Mouse (Mus musculus) hindbrain, embryonic 15.5 days (tissue): ENCODE results near the gene Ppp1r15a. TPM values are rescaled to one million over a fixed set of nuclear protein-coding genes. Genes with fewer than 3 reads are reported as not detected.

ENCODE experiments used
- ATAC-seq: fragments of 200-750 bp; cut with Nextera tagmentation; 2 replicates; pipeline ENCODE4 v1.8.0; 2017; ENCODE audit warnings: low read depth, moderate number of reproducible peaks, moderate TSS enrichment; ENCODE audit not compliant: low FRiP score
- H3K27ac ChIP-seq: fragments of 300-500 bp; sonication (generic); replicated peaks from 2 replicates; pipeline ENCODE4 v1.5.1; 2015; ENCODE audit warnings: mild to moderate bottlenecking, inconsistent platforms
- H3K27me3 ChIP-seq: fragments of 300-500 bp; sonication (generic); 2 replicates; pipeline ENCODE4 v1.6.1; 2015; ENCODE audit warnings: control low read depth, inconsistent platforms
- H3K36me3 ChIP-seq: fragments of 300-500 bp; sonication (generic); 2 replicates; pipeline ENCODE4 v1.6.1; 2015; ENCODE audit warnings: control low read depth, inconsistent platforms
- H3K4me1 ChIP-seq: fragments of 300-500 bp; sonication (generic); replicated peaks from 2 replicates; pipeline ENCODE4 v1.6.1; 2015; ENCODE audit warnings: control low read depth, inconsistent platforms
- H3K4me2 ChIP-seq: fragments of 300-500 bp; sonication (generic); 2 replicates; pipeline ENCODE4 v1.6.1; 2015; ENCODE audit warnings: moderate library complexity, mild to moderate bottlenecking, inconsistent platforms
- H3K4me3 ChIP-seq: fragments of 300-500 bp; sonication (generic); 2 replicates; pipeline ENCODE4 v1.5.1; 2015; ENCODE audit warnings: mild to moderate bottlenecking, inconsistent platforms
- H3K9ac ChIP-seq: fragments of 300-500 bp; sonication (generic); 2 replicates; pipeline ENCODE4 v1.6.1; 2015; ENCODE audit warnings: inconsistent platforms
- H3K9me3 ChIP-seq: fragments of 300-500 bp; sonication (generic); 2 replicates; pipeline ENCODE4 v1.6.1; 2016; ENCODE audit warnings: control low read depth, inconsistent platforms
- WGBS: fragments of 180-500 bp; shearing (Covaris S2); methylation state at CpG from one replicate; pipeline ENCODE4 v1.1.7; 2015; 5-methylcytosine and 5-hydroxymethylcytosine counted together
- polyA plus RNA-seq: library from polyadenylated mRNA; unstranded; fragments of >200 nt; fragmentation: Nextera tagmentation; extraction: Ambion mirVana; gene quantifications from 2 replicates; pipeline ENCODE4 v1.2.1, GENCODE M21; 2015

Ppp1r15a gene
- polyA plus RNA-seq, 1 experiment from 2014 or later, result 14.4 TPM

- Histone ChIP-seq H3K4me2 (no peak overlapping the region; the same call in 1 of the 2 replicates), H3K36me3 (no peaks in the 10 kb centered on the region), H3K9ac (no peak overlapping the region), H3K27ac (no peak overlapping the region), H3K9me3 (no peaks in the 10 kb centered on the region), H3K27me3 (0 out of 2 replicates have a peak, but pooled peaks cover 4% of the 10 kb centered on the region), H3K4me1 (peaks cover 5% of the 10 kb centered on the region; the same call in 1 of the 2 replicates), H3K4me3 (no peak overlapping the region)
- WGBS, result 51% methylated on average over 12 of the region's 12 CpGs
- 0 out of 2 replicates have a peak, but pooled peaks have one; percentile 10 for ATAC-seq
Measured at GRCm38 (mm10) chr7:45561624-45562520, 35.8 kb upstream of the Ppp1r15a start.

- 0 out of 2 replicates have a peak, but pooled peaks have one; percentile 77 for ATAC-seq
- no peak overlapping the region for H3K9ac ChIP-seq
- H3K36me3 ChIP-seq, result no peaks in the 10 kb centered on the region
- no peaks in the 10 kb centered on the region for H3K9me3 ChIP-seq
- H3K27ac ChIP-seq, result no peak overlapping the region
- H3K4me3 ChIP-seq, result no peak overlapping the region
- 27% methylated on average over 17 of the region's 17 CpGs for WGBS
- H3K27me3 ChIP-seq, result no peaks in the 10 kb centered on the region
- H3K4me2 ChIP-seq, result no peak overlapping the region; the same call in 1 of the 2 replicates
- peaks cover 5% of the 10 kb centered on the region; the same call in 1 of the 2 replicates for H3K4me1 ChIP-seq
Measured at GRCm38 (mm10) chr7:45560843-45561623, 35.0 kb upstream of the Ppp1r15a start.

GRCm38 (mm10) chr7:45560241-45560640 lies 34.2 kb upstream of the Ppp1r15a start:
- Histone ChIP-seq H3K9me3 (no peaks in the 10 kb centered on the region), H3K27ac (no peak overlapping the region), H3K4me1 (peaks cover 5% of the 10 kb centered on the region; the same call in 1 of the 2 replicates), H3K36me3 (no peaks in the 10 kb centered on the region), H3K4me2 (no peak overlapping the region), H3K4me3 (no peak overlapping the region), H3K27me3 (no peaks in the 10 kb centered on the region), H3K9ac (no peak overlapping the region)
- 72% methylated on average over 7 of the region's 7 CpGs for WGBS
- ATAC-seq, result no peak

- Histone ChIP-seq H3K4me3 (no peak overlapping the region), H3K36me3 (no peaks in the 10 kb centered on the region), H3K9me3 (no peaks in the 10 kb centered on the region), H3K4me2 (no peak overlapping the region), H3K27me3 (no peaks in the 10 kb centered on the region), H3K9ac (no peak overlapping the region), H3K4me1 (peaks cover 5% of the 10 kb centered on the region; the same call in 1 of the 2 replicates), H3K27ac (no peak overlapping the region)
- no peak for ATAC-seq
- 60% methylated on average over 6 of the region's 6 CpGs for WGBS
Measured at GRCm38 (mm10) chr7:45558907-45559306, 32.8 kb upstream of the Ppp1r15a start.

- Histone ChIP-seq H3K4me1 (0 out of 2 replicates have a peak, but pooled peaks cover under 1% of the 10 kb centered on the region), H3K9me3 (no peaks in the 10 kb centered on the region), H3K27me3 (no peaks in the 10 kb centered on the region), H3K4me2 (no peak overlapping the region), H3K36me3 (no peaks in the 10 kb centered on the region), H3K27ac (no peak overlapping the region), H3K4me3 (no peak overlapping the region), H3K9ac (no peak overlapping the region)
- WGBS, result 25% methylated on average over 8 of the region's 8 CpGs
- no peak for ATAC-seq
Measured at GRCm38 (mm10) chr7:45555787-45556186, 29.7 kb upstream of the Ppp1r15a start.

- ATAC-seq, result no peak
- Histone ChIP-seq H3K9ac (no peak within 1 kb of the TSS), H3K4me3 (no peak within 1 kb of the TSS), H3K36me3 (no peaks in the 10 kb centered on the region), H3K9me3 (no peaks in the 10 kb centered on the region), H3K27ac (no peak within 1 kb of the TSS), H3K4me2 (no peak within 1 kb of the TSS), H3K27me3 (no peaks in the 10 kb centered on the region), H3K4me1 (no peaks in the 10 kb centered on the region)
- WGBS, result 56% methylated on average over 8 of the region's 8 CpGs
Measured at GRCm38 (mm10) chr7:45554744-45555143, 28.7 kb upstream of the Ppp1r15a start, which contains the start of gene Hsd17b14. Gene Hsd17b14, plus strand, starts transcription at chr7:45554893.

- H3K4me3 ChIP-seq, result no peak overlapping the region
- no peak overlapping the region for H3K27ac ChIP-seq
- H3K4me1 ChIP-seq, result no peaks in the 10 kb centered on the region
- no peak overlapping the region for H3K4me2 ChIP-seq
- no peaks in the 10 kb centered on the region for H3K9me3 ChIP-seq
- no peaks in the 10 kb centered on the region for H3K27me3 ChIP-seq
- ATAC-seq, result no peak
- no peaks in the 10 kb centered on the region for H3K36me3 ChIP-seq
- H3K9ac ChIP-seq, result no peak overlapping the region
- 87% methylated on average over 2 of the region's 2 CpGs for WGBS
Measured at GRCm38 (mm10) chr7:45553990-45554389, 27.9 kb upstream of the Ppp1r15a start.

- Histone ChIP-seq H3K4me1 (no peaks in the 10 kb centered on the region), H3K27ac (no peak overlapping the region), H3K27me3 (no peaks in the 10 kb centered on the region), H3K4me3 (no peak overlapping the region), H3K36me3 (no peaks in the 10 kb centered on the region), H3K9ac (no peak overlapping the region), H3K4me2 (no peak overlapping the region), H3K9me3 (no peaks in the 10 kb centered on the region)
- ATAC-seq, result no peak
- 72% methylated on average over 8 of the region's 8 CpGs for WGBS
Measured at GRCm38 (mm10) chr7:45553519-45553918, 27.5 kb upstream of the Ppp1r15a start.

GRCm38 (mm10) chr7:45551512-45551883 lies 25.4 kb upstream of the Ppp1r15a start:
- Histone ChIP-seq H3K4me1 (no peaks in the 10 kb centered on the region), H3K27ac (no peak overlapping the region), H3K27me3 (no peaks in the 10 kb centered on the region), H3K9me3 (no peaks in the 10 kb centered on the region), H3K4me3 (no peak overlapping the region), H3K36me3 (no peaks in the 10 kb centered on the region), H3K9ac (no peak overlapping the region), H3K4me2 (no peak overlapping the region)
- WGBS, result 85% methylated on average over 8 of the region's 8 CpGs
- no peak for ATAC-seq

- H3K9ac ChIP-seq, result no peak overlapping the region
- H3K9me3 ChIP-seq, result no peaks in the 10 kb centered on the region
- no peak overlapping the region for H3K27ac ChIP-seq
- no peak overlapping the region for H3K4me2 ChIP-seq
- no peak overlapping the region for H3K4me3 ChIP-seq
- no peak for ATAC-seq
- no peaks in the 10 kb centered on the region for H3K4me1 ChIP-seq
- no peaks in the 10 kb centered on the region for H3K27me3 ChIP-seq
- no peaks in the 10 kb centered on the region for H3K36me3 ChIP-seq
- 79% methylated on average over 11 of the region's 11 CpGs for WGBS
Measured at GRCm38 (mm10) chr7:45550821-45551511, 24.9 kb upstream of the Ppp1r15a start.

- no peaks in the 10 kb centered on the region for H3K27me3 ChIP-seq
- H3K4me1 ChIP-seq, result no peaks in the 10 kb centered on the region
- H3K4me3 ChIP-seq, result no peak overlapping the region
- no peak overlapping the region for H3K9ac ChIP-seq
- 87% methylated on average over 16 of the region's 16 CpGs for WGBS
- ATAC-seq, result no peak
- no peak overlapping the region for H3K4me2 ChIP-seq
- H3K9me3 ChIP-seq, result no peaks in the 10 kb centered on the region
- no peak overlapping the region for H3K27ac ChIP-seq
- H3K36me3 ChIP-seq, result no peaks in the 10 kb centered on the region
Measured at GRCm38 (mm10) chr7:45549641-45550436, 23.8 kb upstream of the Ppp1r15a start.
